Mouse (Mus musculus): ENCODE data around the gene Gm13083.
"Not testable (repeated sequence)": the region's sequence is repeated elsewhere in the genome, so short reads cannot be mapped to it uniquely, and the experiment has no call there.

The Gm13083 gene

GRCm38 (mm10) chr4:143614703-143615102 is at the start of gene Gm13083:
Gm13083 (plus strand) TSS chr4:143615003.
- CTCF ChIA-PET = not testable (repeated sequence)

DNA sequence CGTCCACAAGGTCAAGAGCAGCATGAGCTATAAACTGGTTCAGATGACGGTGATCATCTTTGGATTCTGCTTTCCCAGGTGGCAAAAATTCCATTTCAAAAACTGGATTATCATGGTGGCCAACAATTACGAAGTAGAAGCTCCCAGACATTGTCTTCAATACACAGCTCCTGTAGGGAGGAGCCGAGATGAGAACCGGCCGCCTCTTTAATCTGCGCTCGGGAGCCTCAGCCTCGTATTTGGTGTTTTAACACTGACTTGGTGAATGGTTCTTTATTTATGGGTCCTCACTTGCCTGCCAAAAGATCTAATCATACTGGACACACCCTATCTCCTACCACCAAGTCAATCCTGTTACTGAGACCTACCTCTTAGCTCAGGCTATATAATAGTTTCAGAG is 2.9 kb upstream of the Gm13083 start:
- CTCF ChIA-PET = not testable (repeated sequence)

DNA sequence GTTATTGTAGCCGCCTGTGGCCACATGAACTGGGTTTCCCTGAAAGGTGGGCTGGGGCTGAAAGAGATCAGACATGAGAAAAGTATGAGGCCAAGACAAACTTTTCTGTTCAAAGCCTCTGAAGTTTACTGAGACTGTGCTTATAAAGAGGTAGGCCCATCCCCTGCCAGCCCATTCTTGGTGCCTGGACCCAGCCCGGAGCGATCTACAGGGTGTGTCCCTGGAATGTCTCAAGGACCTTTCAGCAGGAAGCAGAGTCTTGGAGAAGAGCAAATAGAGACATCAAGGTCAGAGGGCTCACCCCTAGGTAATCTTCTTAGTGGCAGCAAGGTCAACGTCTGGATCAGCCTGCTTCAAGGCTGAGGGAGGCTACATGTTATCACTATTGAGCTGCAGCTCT is 3.3 kb downstream of the Gm13083 start:
- CTCF ChIA-PET = not testable (repeated sequence)

DNA sequence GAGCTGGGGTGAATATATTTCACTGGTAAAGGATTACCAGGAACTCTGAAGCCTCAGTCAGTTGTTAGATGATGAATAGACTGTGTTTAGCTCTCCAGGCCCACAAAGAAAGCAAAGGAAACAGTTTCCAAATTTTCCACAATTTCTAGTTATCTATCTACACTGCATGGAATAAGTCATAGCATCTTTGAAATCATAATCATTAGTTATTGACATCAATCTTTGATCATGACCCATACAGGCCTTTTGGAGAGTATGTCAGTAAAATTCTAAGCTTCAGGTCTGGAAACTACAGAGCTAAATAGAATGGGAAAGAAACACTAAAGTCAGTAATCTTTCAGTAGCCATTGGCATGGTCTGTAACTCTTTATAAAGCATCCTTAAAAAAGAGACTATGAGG is 42.3 kb downstream of the Gm13083 start, which contains the start of gene Gm13088:
Gene Gm13088 (minus strand): TSS at position 101 of the 400 bp plus-strand sequence.
- CTCF ChIA-PET = not testable (repeated sequence)
